Mouse (Mus musculus) NIH3T3 (cell line): Measurements from ENCODE around the gene Olfr450.
A peak's percentile ranks its signal among the peaks of the same experiment; 100 is the strongest.

Experiments used
- DNase-seq: peaks from one replicate; pipeline ENCODE4 v3.0.0-alpha.2; 2012; ENCODE audit warnings: low read depth

Gene Olfr450

DNA sequence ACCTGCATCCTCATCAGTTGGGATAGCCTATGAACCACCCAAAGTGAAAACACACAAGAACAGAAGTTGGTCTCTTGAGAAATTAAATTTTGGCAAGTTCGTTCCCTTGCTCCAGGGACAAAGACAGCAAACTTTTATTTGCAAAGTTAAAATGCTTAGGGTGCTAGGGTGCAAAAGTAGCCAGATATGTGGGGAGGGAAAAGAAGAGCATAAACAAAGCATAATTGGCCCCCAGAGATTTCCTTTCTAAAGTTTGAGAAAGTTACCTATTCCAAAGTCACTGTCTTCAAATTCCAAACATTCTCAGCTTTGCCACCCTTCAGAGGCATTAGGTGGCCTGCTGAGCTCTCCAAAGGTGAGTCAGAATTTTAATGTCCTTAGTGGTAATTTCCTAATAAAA lies at the start of gene Olfr450:
Gene Olfr450, plus strand, starts transcription at position 301 of the 400 bp plus-strand sequence.
- no peak for DNase-seq

DNA sequence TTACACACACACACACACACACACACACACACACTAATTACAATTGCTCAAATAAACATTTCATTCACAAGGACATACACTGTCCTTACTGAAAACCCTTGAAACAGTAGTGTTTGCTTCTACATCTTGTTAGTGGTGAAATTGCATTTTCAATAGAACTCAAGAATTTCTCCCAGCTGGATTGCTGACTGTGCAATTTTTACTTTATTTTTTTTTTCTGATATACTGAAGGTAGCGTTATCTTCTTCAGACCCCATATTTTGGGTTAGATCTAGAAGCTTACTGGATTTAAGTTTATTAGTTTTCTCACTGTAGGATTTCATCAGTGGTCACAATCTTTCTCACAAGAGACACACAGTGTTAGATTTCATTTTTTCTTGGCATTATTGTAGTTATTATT lies 34.7 kb upstream of the Olfr450 start:
- no peak for DNase-seq

DNA sequence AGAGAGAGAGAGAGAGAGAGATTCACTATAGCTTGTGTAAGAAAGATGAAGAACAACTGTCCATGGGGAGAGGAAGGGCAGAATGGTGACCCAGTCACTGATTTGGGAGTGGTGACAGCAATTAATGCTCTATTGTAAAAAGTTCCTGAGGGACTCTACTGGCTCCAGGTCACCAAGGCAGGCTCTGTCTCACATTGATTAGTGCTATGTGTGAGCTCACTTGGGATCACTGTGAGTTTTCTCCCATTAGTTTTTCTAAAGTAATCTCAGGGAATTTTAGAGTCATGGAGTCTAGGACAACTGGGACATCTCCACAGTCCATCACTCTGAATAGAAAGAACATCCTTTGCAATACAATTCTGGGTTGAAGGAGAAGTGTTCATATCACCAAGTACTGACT lies 26.9 kb upstream of the Olfr450 start, which contains the start of gene Olfr452:
Gene Olfr452, plus strand, starts transcription at position 301 of the 400 bp plus-strand sequence.
- no peak for DNase-seq

DNA sequence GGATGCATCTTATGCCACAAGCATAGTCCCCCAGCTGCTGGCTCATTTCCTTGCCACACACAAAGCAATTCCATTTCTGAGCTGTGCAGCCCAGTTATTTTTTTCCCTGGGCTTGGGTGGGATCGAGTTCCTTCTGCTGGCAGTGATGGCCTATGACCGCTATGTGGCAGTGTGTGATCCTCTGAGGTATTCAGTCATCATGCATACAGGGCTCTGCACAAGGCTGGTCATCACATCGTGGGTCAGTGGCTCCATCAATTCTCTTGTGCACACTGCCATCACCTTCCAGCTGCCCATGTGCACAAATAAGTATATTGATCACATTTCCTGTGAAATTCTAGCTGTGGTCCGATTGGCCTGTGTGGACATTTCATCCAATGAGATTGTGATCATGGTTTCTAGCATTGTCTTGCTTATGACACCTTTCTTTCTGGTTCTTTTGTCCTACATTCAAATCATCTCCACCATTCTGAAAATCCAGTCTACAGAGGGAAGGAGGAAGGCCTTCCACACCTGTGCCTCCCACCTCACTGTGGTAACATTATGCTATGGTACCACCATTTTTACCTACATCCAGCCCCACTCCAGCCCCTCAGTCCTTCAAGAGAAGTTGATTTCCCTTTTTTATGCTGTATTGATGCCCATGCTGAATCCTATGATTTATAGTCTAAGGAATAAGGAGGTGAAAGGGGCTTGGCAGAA lies 21.3 kb upstream of the Olfr450 start:
- no peak for DNase-seq

DNA sequence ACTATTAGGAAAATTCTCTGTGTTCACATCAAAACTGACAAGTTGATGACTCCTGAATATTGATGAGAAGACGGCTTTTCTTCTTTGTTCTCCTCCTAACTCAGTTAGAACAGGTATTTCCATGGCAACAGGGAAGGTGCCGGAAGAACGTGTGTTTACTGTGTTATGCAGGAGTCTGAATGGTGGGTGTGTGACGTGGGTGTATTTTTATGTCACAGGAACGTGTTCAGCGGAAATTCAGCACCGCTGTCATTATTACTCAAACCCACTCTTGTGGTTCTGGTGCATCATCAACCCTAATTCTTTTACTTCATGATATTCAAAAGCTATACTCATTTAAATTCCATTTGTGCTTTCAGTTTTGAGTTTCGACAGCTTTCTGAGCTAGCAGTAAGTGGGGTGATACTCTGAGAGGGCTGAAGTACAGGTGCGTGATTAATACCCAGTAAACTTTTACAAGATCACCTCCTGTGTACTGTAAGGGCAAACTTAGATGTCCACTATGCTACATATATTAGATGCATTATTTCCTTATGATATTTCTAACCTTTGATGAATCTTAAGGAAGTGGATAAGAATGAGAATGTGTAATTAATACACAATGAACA lies 20.7 kb upstream of the Olfr450 start:
- no peak for DNase-seq

DNA sequence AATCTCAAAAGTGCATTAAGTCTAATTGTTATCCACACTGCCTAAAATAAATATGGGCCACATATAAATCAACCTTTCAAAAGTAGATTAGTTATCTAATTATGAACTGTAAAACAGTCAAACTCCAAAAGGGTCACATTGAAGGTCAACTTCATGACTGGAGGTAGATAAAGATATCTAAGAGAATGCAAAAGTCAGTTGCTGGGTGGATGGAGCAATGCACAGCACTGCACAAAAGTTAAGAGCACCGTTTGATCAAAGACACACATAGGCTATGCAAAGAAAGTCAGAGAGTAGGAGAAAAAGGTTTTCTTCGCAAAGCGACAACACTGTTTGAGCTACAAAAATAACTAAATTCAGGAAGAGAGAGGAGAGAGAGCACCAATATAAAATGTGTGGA lies 16.8 kb upstream of the Olfr450 start:
- DNase-seq = no peak

DNA sequence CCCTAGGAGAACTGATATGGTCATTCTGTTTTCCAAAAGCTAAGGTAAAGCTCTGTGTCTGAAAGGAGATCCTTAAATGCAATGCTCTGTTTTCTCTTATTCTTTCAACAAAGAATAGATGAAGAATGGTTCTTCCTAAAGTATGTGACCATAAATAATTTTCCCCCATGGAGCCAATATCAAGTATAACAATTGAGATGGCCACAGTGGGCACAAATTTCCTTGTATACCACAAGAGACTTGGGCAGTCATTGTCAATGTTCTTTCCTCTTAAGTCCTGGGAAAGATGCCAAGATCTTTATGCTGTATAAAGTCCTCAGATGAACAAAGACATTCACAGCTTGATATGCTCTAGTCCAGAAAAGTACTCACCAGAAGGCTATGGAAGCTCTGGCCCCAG lies 22.3 kb downstream of the Olfr450 start, which contains the start of gene Olfr449:
Gene Olfr449, plus strand, starts transcription at position 301 of the 400 bp plus-strand sequence.
- DNase-seq = no peak

DNA sequence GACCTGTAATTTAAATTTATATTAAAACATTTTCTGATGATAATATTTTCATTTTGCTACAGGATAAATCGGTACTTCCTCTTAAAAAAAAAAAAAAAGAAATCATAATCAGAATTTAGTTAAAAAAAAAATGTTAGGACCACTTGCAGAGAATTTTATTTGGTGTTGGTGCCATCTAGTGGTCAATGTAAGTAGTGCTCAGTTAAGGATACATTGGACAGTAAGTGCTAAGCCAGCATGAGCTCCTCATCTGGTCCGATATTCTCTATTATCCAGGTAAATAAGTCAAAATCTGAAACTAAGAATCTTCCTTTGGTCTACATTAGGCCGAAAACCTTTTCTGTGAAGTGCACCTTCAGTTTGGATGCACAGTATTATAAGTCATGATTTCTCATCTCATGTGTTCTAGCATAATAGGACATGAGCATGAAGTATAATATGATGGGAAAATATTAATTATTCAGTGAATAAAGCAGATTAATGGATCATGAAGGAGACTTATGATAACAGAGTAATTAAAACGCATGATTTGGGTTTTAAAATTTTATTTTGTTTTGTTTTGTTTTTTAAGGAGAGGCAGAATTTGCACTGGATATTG lies 48.6 kb downstream of the Olfr450 start:
- peak; percentile 91 for DNase-seq
